Mouse (Mus musculus) lung, postnatal 0 days (tissue): ENCODE results near the gene Slc25a42. TPM values are rescaled to one million over a fixed set of nuclear protein-coding genes. Genes with fewer than 3 reads are reported as not detected.

ENCODE experiments used
- ATAC-seq: fragments of 200-750 bp; cut with Nextera tagmentation; 2 replicates; pipeline ENCODE4 v1.8.0; 2017; ENCODE audit warnings: moderate library complexity
- DNase-seq: peaks from one replicate; pipeline ENCODE4 v3.0.0-alpha.2; 2016; ENCODE audit warnings: low spot score
- H3K27ac ChIP-seq: fragments of 300-500 bp; sonication (generic); 2 replicates; pipeline ENCODE4 v1.5.1; 2014; ENCODE audit warnings: antibody characterized with exemption, mild to moderate bottlenecking, low read length, mixed read lengths
- H3K27me3 ChIP-seq: fragments of 300-500 bp; sonication (generic); replicated peaks from 2 replicates; pipeline ENCODE4 v1.6.1; 2014; ENCODE audit warnings: low read length, mixed read lengths; ENCODE audit not compliant: insufficient read depth
- H3K36me3 ChIP-seq: fragments of 300-500 bp; sonication (generic); 2 replicates; pipeline ENCODE4 v1.6.1; 2014; ENCODE audit warnings: low read length, mixed read lengths; ENCODE audit not compliant: insufficient read depth
- H3K4me1 ChIP-seq: fragments of 300-500 bp; sonication (generic); 2 replicates; pipeline ENCODE4 v1.6.1; 2014; ENCODE audit warnings: antibody characterized with exemption, low read depth, low read length, mixed read lengths; ENCODE audit not compliant: insufficient read depth
- H3K4me2 ChIP-seq: fragments of 300-500 bp; sonication (generic); replicated peaks from 2 replicates; pipeline ENCODE4 v1.6.1; 2014; ENCODE audit warnings: low read depth, mild to moderate bottlenecking, low read length, moderate library complexity, mixed read lengths
- H3K4me3 ChIP-seq: fragments of 300-500 bp; sonication (generic); 2 replicates; pipeline ENCODE4 v1.5.1; 2014; ENCODE audit warnings: low read depth, low read length
- H3K9ac ChIP-seq: fragments of 300-500 bp; sonication (generic); replicated peaks from 2 replicates; pipeline ENCODE4 v1.6.1; 2014; ENCODE audit warnings: low read depth, mild to moderate bottlenecking
- H3K9me3 ChIP-seq: fragments of 300-500 bp; sonication (generic); 2 replicates; pipeline ENCODE4 v1.6.1; 2016; ENCODE audit warnings: low read length, mixed read lengths
- CTCF ChIP-seq: IDR thresholded peaks from 2 replicates; pipeline ENCODE4 v1.5.1; 2016; ENCODE audit warnings: antibody characterized with exemption, mild to moderate bottlenecking
- EP300 ChIP-seq: IDR thresholded peaks from 2 replicates; pipeline ENCODE4 v1.6.1; 2016; ENCODE audit warnings: antibody characterized with exemption, mild to moderate bottlenecking, control low read depth
- WGBS: fragments of 180-500 bp; shearing (Covaris S2); extraction: QIAGEN DNeasy Blood & Tissue Kit; methylation state at CpG from one replicate; pipeline ENCODE4 v1.1.7; 2014; 5-methylcytosine and 5-hydroxymethylcytosine counted together
- polyA plus RNA-seq: library from polyadenylated mRNA; unstranded; fragments of >200 nt; fragmentation: Nextera tagmentation; extraction: Ambion mirVana; gene quantifications from 2 replicates; pipeline ENCODE4 v1.2.1, GENCODE M21; 2015

The Slc25a42 gene
- polyA plus RNA-seq, 1 experiment from 2014 or later = 4.0 TPM

- Histone ChIP-seq H3K4me2 (no peak overlapping the region), H3K27me3 (no peaks in the 10 kb centered on the region), H3K4me1 (peaks cover 6% of the 10 kb centered on the region; the same call in 1 of the 2 replicates), H3K27ac (no peak overlapping the region), H3K9me3 (no peaks in the 10 kb centered on the region), H3K9ac (no peak overlapping the region), H3K4me3 (no peak overlapping the region), H3K36me3 (no peaks in the 10 kb centered on the region)
- 93% methylated on average over 9 of the region's 9 CpGs for WGBS
- no peak for DNase-seq
- TF ChIP-seq EP300 (no peak), CTCF (no peak)
- ATAC-seq = no peak
Measured at GRCm38 (mm10) chr8:70230837-70231236, 18.7 kb upstream of the Slc25a42 start.

- Histone ChIP-seq H3K27me3 (no peaks in the 10 kb centered on the region), H3K9ac (no peak overlapping the region), H3K9me3 (no peaks in the 10 kb centered on the region), H3K4me1 (no peaks in the 10 kb centered on the region), H3K27ac (no peak overlapping the region), H3K36me3 (0 out of 2 replicates have a peak, but pooled peaks cover 10% of the 10 kb centered on the region), H3K4me3 (no peak overlapping the region), H3K4me2 (no peak overlapping the region)
- ATAC-seq (no peak), DNase-seq (no peak)
- WGBS = 69% methylated on average over 4 of the region's 4 CpGs
- no peak for TF ChIP-seq CTCF
Measured at GRCm38 (mm10) chr8:70227997-70228396, 15.9 kb upstream of the Slc25a42 start.

- WGBS = 40% methylated on average over 6 of the region's 6 CpGs
- H3K9me3 ChIP-seq = no peaks in the 10 kb centered on the region
- DNase-seq (peak; percentile 38), ATAC-seq (peak; percentile 44; the same call in 1 of the 2 replicates)
- 0 out of 2 replicates have a peak, but pooled peaks cover 10% of the 10 kb centered on the region for H3K36me3 ChIP-seq
- TF ChIP-seq EP300 (no peak), CTCF (peak; percentile 78)
- H3K27ac ChIP-seq = no peak overlapping the region
- no peak overlapping the region for H3K4me2 ChIP-seq
- H3K4me1 ChIP-seq = no peaks in the 10 kb centered on the region
- no peak overlapping the region for H3K9ac ChIP-seq
- no peak overlapping the region for H3K4me3 ChIP-seq
- H3K27me3 ChIP-seq = no peaks in the 10 kb centered on the region
Measured at GRCm38 (mm10) chr8:70223341-70223740, 11.2 kb upstream of the Slc25a42 start.

GRCm38 (mm10) chr8:70222041-70222440, 9.9 kb upstream of the Slc25a42 start:
- no peak for TF ChIP-seq CTCF
- TF ChIP-seq EP300 = no peak
- Histone ChIP-seq H3K4me1 (no peaks in the 10 kb centered on the region), H3K4me2 (no peak overlapping the region), H3K9ac (no peak overlapping the region), H3K27ac (no peak overlapping the region), H3K4me3 (no peak overlapping the region), H3K9me3 (no peaks in the 10 kb centered on the region), H3K36me3 (0 out of 2 replicates have a peak, but pooled peaks cover 10% of the 10 kb centered on the region), H3K27me3 (no peaks in the 10 kb centered on the region)
- WGBS = 88% methylated on average over 11 of the region's 12 CpGs
- DNase-seq (no peak), ATAC-seq (no peak)

GRCm38 (mm10) chr8:70220911-70221310, 8.8 kb upstream of the Slc25a42 start:
- H3K27ac ChIP-seq = no peak overlapping the region
- ATAC-seq (no peak), DNase-seq (no peak)
- no peaks in the 10 kb centered on the region for H3K27me3 ChIP-seq
- no peaks in the 10 kb centered on the region for H3K9me3 ChIP-seq
- no peak overlapping the region for H3K4me2 ChIP-seq
- WGBS = 86% methylated on average over 3 of the region's 3 CpGs
- H3K36me3 ChIP-seq = 0 out of 2 replicates have a peak, but pooled peaks cover 10% of the 10 kb centered on the region
- no peak overlapping the region for H3K9ac ChIP-seq
- H3K4me1 ChIP-seq = no peaks in the 10 kb centered on the region
- no peak overlapping the region for H3K4me3 ChIP-seq
- TF ChIP-seq CTCF (no peak), EP300 (no peak)

GRCm38 (mm10) chr8:70220236-70220840, 8.2 kb upstream of the Slc25a42 start:
- Histone ChIP-seq H3K27me3 (no peaks in the 10 kb centered on the region), H3K9me3 (no peaks in the 10 kb centered on the region), H3K9ac (no peak overlapping the region), H3K4me3 (no peak overlapping the region), H3K4me2 (no peak overlapping the region), H3K4me1 (no peaks in the 10 kb centered on the region), H3K27ac (no peak overlapping the region), H3K36me3 (0 out of 2 replicates have a peak, but pooled peaks cover 9% of the 10 kb centered on the region)
- DNase-seq = no peak
- ATAC-seq = no peak
- TF ChIP-seq CTCF (no peak), EP300 (no peak)
- 67% methylated on average over 8 of the region's 8 CpGs for WGBS
